Mouse (Mus musculus): ENCODE results near the gene Ppp5c.

GRCm38 (mm10) chr7:16994400-16994799, 33.3 kb downstream of the Ppp5c start:
- TF ChIP-seq CTCF (IDR thresholded peaks at IDR 0.05; ENCODE audit: borderline replicate concordance, control insufficient read depth, extremely low read depth, insufficient read depth, low read length, poor library complexity) (no peak), POLR2A (IDR thresholded peaks at IDR 0.05; ENCODE audit: control insufficient read depth, extremely low read depth, insufficient read depth, low read length, poor library complexity) (no peak)
